Mouse (Mus musculus): ENCODE measurements at regions not wholly inside any gene's neighbourhood (a gene's known extent, or its start where the extent isn't known, plus 50 kb on each side); places are given as distances from the start of the nearest gene placed in this dataset.

DNA sequence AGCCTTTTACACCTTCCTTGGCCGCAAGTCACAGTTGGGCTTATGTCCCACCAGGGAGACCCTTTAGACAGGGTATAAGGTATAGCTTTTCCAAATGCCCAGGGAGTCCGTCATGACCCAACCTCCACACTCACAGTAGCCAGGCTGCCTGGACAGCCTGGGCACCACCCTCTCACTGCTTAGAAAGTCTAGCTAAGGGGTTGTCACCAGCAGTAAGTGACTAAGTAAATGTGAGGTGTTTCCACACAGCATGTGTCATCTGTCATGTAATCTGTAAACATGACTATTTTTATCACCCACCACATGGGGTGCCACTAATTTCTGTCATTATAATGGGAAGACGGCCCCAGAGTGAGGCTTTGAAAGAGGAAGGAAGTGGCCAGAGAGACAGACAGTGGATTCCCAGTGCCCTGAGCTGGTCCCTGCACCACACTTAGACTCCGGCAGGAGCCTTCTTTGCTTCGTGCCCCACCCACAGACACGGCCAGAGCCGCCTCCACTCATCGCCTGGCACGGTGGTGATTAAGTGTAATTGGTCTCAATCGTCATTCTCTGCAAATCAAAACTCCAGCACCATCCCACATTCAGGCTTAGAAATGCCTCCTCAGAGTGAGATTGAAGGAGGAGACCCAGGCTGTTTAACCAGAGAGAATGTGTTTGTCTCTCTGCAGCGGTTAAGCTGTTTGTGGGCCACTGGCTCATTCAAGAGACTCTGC lies 62.5 kb upstream of the Adra2c start:
- TF ChIP-seq CTCF (IDR thresholded peaks at IDR 0.05; ENCODE audit: low read depth, low read length), result no peak
- no peak for TF ChIP-seq TAL1 (conservative IDR thresholded peaks at IDR 0.05; ENCODE audit: low read depth, low read length)
- no peak for TF ChIP-seq GATA1 (IDR thresholded peaks at IDR 0.05; ENCODE audit: borderline replicate concordance, low read length)
- TF ChIP-seq POLR2AphosphoS5 (IDR thresholded peaks at IDR 0.05; ENCODE audit: insufficient replicate concordance, low read depth, low read length), result no peak

Data from G1E (cell line).